Mouse (Mus musculus) macrophage (primary cell): ENCODE data around the gene Tmem14a. TPM values are rescaled to one million over a fixed set of nuclear protein-coding genes. Genes with fewer than 3 reads are reported as not detected.
A peak's percentile ranks its signal among the peaks of the same experiment; 100 is the strongest.
"Not testable (repeated sequence)": the region's sequence is repeated elsewhere in the genome, so short reads cannot be mapped to it uniquely, and the experiment has no call there.

ENCODE experiments used
- H3K27ac ChIP-seq: fragments of 350-480 bp; formaldehyde crosslinking; 2 replicates; pipeline ENCODE4 v1.9.0; 2021
- H3K36me3 ChIP-seq: fragments of 350-480 bp; formaldehyde crosslinking; 2 replicates; pipeline ENCODE4 v1.9.0; 2021; ENCODE audit errors: inconsistent target
- H3K4me3 ChIP-seq: fragments of 350-480 bp; formaldehyde crosslinking; 2 replicates; pipeline ENCODE4 v1.9.0; 2021; ENCODE audit errors: inconsistent target
- H3K79me2 ChIP-seq: fragments of 350-480 bp; formaldehyde crosslinking; 2 replicates; pipeline ENCODE4 v1.9.0; 2021; ENCODE audit errors: inconsistent target
- WGBS: methylation state at CpG from one replicate; pipeline ENCODE4 v1.1.7; 2026; ENCODE audit warnings: inconsistent platforms; ENCODE audit not compliant: missing documents; 5-methylcytosine and 5-hydroxymethylcytosine counted together
- polyA plus RNA-seq: library from polyadenylated mRNA; stranded (reverse); fragments of 250-400 nt; gene quantifications from 3 replicates; pipeline ENCODE4 v1.2.4, GENCODE M21; 2018; ENCODE audit warnings: inconsistent platforms

Gene Tmem14a
- polyA plus RNA-seq, 1 experiment from 2014 or later = 1.9 TPM

- WGBS = 93% methylated on average over 8 of the region's 8 CpGs
- H3K4me3 ChIP-seq = no peak overlapping the region
- H3K27ac ChIP-seq = no peak overlapping the region
- H3K36me3 ChIP-seq = no peaks in the 10 kb centered on the region
- H3K79me2 ChIP-seq = no peaks in the 10 kb centered on the region
Observed at GRCm38 (mm10) chr1:21264747-21265146, 46.4 kb downstream of the Tmem14a start.

GRCm38 (mm10) chr1:21266766-21267165 is 48.4 kb downstream of the Tmem14a start:
- WGBS = 80% methylated on average over 1 of the region's 1 CpGs

GRCm38 (mm10) chr1:21267466-21267865 is 49.1 kb downstream of the Tmem14a start:
- not testable (repeated sequence) for H3K4me3 ChIP-seq, H3K36me3 ChIP-seq, H3K79me2 ChIP-seq, H3K27ac ChIP-seq
- WGBS = 75% methylated on average over 2 of the region's 7 CpGs

More at GRCm38 (mm10) chr1:21266766-21267165, 48.4 kb downstream of the Tmem14a start:
- Histone ChIP-seq H3K36me3 (no peaks in the 10 kb centered on the region), H3K79me2 (no peaks in the 10 kb centered on the region), H3K27ac (no peak overlapping the region), H3K4me3 (no peak overlapping the region)

GRCm38 (mm10) chr1:21271343-21272055 is 53.1 kb downstream of the Tmem14a start:
- 25% methylated on average over 16 of the region's 18 CpGs for WGBS
- no peaks in the 10 kb centered on the region for H3K79me2 ChIP-seq
- H3K27ac ChIP-seq = no peak overlapping the region
- H3K4me3 ChIP-seq = peak overlapping the region; percentile 16; the same call in 1 of the 2 replicates
- H3K36me3 ChIP-seq = no peaks in the 10 kb centered on the region

- peak overlapping the region; percentile 16; the same call in 1 of the 2 replicates for H3K4me3 ChIP-seq
- no peak overlapping the region for H3K27ac ChIP-seq
- WGBS = 41% methylated on average over 14 of the region's 14 CpGs
- no peaks in the 10 kb centered on the region for H3K36me3 ChIP-seq
- H3K79me2 ChIP-seq = no peaks in the 10 kb centered on the region
Observed at GRCm38 (mm10) chr1:21272056-21272431, 53.7 kb downstream of the Tmem14a start.

GRCm38 (mm10) chr1:21273091-21273490 is 54.7 kb downstream of the Tmem14a start:
- Histone ChIP-seq H3K4me3 (no peak overlapping the region), H3K27ac (no peak overlapping the region), H3K79me2 (no peaks in the 10 kb centered on the region), H3K36me3 (no peaks in the 10 kb centered on the region)
- WGBS = 91% methylated on average over 6 of the region's 6 CpGs

- Histone ChIP-seq H3K27ac (no peak overlapping the region), H3K36me3 (no peaks in the 10 kb centered on the region), H3K79me2 (no peaks in the 10 kb centered on the region), H3K4me3 (no peak overlapping the region)
- 93% methylated on average over 2 of the region's 2 CpGs for WGBS
Observed at GRCm38 (mm10) chr1:21274437-21275040, 56.2 kb downstream of the Tmem14a start.

GRCm38 (mm10) chr1:21275366-21275765 is 57.0 kb downstream of the Tmem14a start:
- H3K79me2 ChIP-seq, H3K4me3 ChIP-seq, H3K27ac ChIP-seq, H3K36me3 ChIP-seq: not testable (repeated sequence)
- 85% methylated on average over 5 of the region's 5 CpGs for WGBS

GRCm38 (mm10) chr1:21276158-21276557 is 57.8 kb downstream of the Tmem14a start:
- H3K36me3 ChIP-seq = not testable (repeated sequence)

More at GRCm38 (mm10) chr1:21276158-21276557, 57.8 kb downstream of the Tmem14a start:
- 20% methylated on average over 1 of the region's 2 CpGs for WGBS
- not testable (repeated sequence) for H3K27ac ChIP-seq, H3K79me2 ChIP-seq, H3K4me3 ChIP-seq

Other genes with a start within 250 kb of the Tmem14a start
- gene Tram2, start 139.3 kb upstream of the Tmem14a start, polyA plus RNA-seq = 3.8 to 6.1 TPM (median 4.3 TPM) in 3 replicates
- gene Gsta3, start 22.0 kb downstream of the Tmem14a start, polyA plus RNA-seq = 0.49 to 3.1 TPM (median 0.80 TPM) in 3 replicates
- not detected in 3 replicates for gene Khdc1a, start 131.1 kb downstream of the Tmem14a start, polyA plus RNA-seq
- not detected in 3 replicates for gene Khdc1c, start 149.8 kb downstream of the Tmem14a start, polyA plus RNA-seq
- not detected in 3 replicates for gene Khdc1b, start 165.0 kb downstream of the Tmem14a start, polyA plus RNA-seq